Mouse (Mus musculus): Measurements from ENCODE around the gene Cenpb.

Cenpb gene

DNA sequence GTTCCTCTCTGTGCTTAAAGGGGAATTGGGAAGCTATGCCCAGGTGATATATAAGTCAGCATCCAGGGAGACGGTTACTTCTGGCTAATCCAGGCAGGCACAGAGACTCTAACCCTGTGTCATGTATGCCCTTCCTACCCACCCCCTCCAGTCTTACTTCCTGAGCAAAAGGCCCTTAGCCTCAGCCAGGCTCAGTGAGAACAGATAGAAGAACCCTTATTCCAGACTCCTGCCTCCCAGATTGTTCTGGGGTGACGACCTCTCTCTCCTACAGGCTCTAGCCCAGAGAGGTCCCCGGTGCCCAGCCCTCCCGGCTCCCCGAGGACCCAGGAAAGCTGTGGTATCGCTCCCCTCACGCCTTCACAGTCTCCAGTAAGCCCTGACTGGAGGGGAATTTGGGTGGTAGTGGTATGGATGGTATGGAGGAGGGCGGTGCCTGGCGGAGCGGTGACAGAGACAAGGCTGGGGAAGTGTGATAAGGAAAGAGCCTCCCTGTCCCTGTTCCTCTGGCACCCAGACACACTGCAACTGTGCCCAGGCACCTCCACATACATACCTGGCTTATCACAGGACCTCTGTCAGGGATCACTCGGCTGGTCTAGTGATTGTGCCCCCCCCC, 44.2 kb downstream of the Cenpb start:
- DNase-seq: no peak

DNA sequence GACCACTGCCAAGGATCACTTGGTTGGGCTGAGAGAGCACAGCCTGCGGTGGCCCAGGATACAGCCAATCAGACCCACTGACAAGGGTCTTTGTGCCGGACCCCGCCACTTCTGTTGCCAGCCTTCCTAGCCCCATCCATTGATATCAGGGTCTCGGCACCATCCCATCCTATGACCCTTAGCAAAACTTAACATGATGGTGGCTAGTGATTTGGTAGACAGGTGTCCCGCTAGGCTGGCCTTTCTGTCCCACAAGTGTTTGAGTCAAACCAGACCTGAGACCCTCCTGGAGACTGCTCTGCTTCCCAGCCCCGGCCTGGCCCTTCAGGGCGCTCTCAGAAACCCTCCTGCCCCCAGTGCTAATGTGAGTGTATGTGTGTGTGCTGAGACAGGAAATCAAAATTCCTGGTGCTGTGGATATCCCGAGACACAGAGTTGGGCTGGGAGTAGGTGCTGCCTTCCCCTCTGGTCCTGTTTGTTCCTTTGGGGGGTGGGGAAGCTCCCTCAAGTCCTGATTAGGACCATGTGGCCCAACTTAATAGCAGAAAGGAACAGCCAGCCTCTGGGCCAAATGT, 45.0 kb downstream of the Cenpb start:
- no peak for DNase-seq

- peak; percentile 62 to 84 for DNase-seq
Observed at GRCm38 (mm10) chr2:131134381-131134780, 45.5 kb downstream of the Cenpb start.

DNA sequence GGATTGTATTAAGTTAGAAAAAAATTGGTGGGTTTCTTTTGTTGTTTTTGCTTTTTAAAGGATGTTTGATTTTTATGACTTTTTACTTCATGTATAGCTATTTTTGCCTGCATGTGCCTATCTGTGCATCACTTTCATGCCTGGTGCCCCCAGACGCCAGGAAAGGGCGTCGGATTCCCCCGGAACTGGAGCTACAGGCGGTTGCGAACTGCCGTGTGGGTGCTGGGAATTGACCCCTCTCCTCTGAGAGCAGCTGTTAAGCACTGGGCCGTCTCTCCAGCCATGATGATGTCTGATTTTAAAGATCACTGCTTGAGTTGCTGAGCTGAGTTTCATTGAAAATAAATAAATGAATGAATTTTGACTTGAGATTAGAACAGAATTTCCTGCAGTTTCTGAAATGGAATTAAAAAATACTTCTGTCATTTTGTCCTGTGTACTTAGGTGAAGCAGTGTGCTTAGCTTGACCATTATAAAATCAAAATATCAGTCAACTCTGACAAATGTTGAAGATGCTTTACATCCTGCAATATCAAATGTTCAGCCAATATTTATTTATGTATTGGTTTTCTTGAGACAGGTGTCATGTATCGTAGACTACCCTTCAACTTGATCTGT, 46.8 kb downstream of the Cenpb start, which contains the start of gene Gm11037:
Gene Gm11037, plus strand, starts transcription at position 568 of the 618 bp plus-strand sequence.
- no peak for DNase-seq

- no peak for DNase-seq
Observed at GRCm38 (mm10) chr2:131132111-131132888, 47.6 kb downstream of the Cenpb start.

DNA sequence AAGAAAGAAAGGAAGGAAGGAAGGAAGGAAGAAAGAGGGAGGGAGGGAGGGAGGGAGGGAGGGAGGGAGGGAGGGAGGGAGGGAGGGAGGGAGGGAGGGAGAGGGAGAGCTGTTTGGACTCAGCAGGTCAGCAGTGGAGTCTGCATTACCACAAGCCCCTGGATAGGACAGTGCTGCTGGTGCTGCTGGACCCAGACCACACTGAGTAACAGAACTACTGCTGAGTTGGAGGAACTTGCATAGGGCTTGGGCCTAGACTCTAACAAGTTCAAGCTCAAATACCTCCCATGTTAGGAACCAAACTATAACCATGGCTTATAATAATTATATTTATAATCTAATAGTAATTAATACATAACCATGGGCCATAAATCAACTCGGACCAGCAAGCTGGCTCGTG, 49.0 kb downstream of the Cenpb start:
- DNase-seq: no peak

GRCm38 (mm10) chr2:131129836-131130235, 50.0 kb downstream of the Cenpb start:
- DNase-seq: no peak

DNA sequence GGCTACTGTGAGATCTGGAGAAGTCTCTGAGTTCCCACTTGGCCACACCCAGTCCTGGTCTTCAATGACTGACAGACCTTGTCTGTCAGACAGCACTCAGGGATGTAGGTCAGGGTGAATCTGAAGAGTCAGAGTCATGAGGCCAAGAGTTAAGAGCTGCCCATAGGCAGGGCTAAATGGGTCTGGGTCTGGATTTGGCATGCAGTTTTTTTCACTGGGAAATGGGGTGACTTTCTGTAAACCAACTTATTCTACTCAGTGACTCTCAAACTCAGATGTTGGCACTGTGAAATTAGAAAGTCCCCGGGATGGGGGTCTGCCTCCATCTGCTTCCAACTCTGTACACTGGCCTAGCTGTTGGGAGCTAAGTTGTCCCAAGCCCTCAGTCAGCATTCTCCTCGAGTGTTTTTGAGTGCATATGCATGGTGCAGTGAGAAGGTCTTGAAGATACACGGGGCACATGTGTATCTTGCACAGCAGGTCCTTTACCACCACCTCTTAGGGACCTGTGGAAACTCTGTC, 51.2 kb downstream of the Cenpb start:
- no peak for DNase-seq

DNA sequence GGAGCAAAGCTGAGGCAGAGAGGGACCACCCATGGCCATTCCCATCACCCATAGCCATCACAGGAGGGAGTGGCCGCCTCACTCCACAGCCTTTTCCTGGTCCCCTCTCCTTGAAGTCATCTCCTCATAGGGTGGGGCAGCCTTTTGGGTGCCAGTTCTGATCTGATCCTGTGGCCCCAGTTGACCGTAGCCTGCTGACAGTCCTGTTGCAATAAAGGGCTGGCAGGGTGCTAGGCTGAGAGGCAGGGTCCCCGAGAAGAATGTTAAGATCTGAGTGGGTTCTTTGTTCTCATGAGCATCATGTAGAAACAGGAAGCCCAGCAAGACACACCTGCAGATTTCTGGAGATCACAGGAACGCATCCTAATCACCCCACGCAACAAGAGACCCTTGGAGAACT, 51.7 kb downstream of the Cenpb start:
- no peak for DNase-seq

DNA sequence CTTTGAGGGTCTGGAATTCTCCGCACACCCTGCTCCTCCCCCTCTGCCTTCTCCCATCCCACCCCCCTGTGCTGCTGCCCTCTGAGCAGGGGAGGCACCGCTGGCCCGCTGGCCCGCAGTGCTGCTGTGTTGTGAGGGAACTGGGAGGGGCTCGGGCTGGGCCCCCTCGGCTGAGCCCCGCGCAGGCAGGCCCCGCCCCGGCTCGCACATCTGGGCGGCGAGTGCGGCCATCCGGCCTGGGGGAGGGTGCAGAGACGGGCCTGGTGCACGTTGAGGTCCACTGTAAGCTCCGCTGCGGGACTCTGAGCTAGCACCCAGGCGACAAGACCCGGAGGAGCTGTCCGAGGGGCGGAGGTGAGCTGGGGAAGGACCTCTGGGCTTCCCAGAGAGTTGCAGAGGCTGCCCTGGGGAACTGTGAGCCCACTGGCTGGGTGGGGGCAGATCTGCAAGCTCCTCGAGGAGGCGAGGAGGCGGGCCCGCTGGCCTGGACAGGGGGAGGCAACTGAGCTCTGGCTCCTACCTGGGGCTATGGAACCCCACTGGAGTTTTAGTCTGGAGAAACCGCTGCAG, 52.6 kb downstream of the Cenpb start, which contains the start of gene Hspa12b:
Gene Hspa12b, plus strand, starts transcription at position 120 of the 570 bp plus-strand sequence.
- DNase-seq: peak; percentile 65 to 82

DNA sequence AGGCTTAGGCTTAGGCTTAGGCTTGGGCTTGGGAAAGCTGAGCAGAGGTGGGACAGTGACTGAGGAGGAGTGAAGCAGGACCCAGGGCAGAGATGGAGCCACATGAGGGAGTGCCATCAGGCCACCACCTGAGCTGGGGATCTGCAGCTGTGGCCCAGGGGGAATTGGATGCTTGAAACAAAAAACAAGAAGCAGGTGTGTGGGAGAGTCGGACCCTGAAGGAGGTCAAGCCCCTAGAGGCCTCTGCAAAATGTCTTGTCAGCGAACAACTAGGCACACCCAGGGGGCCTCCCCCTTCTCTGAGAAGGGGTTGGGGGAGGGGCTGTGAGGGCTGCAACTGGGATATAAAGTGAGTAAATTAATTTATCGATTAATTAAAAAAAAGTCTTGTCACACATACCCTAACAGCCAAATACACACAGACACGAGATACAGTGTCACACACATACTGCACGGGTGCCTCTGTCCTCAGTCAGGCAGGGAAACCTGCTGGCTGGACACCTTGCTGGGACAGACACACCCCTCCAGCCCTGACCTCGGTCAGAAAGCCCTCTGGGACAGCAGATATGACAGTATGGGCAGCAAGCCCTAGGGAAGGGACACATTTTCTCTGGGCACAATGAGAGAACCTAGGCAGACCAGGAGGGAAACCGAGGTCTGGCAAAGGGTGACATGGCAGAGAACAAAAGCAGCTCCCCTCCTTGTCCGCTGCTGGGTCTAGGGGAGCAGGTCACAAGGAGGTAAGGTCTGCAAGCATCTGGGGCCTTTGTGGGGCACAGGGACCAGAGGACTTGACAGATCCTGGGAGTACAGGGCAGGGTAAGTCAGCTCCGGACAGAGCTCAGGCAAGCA, 53.7 kb downstream of the Cenpb start:
- no peak for DNase-seq
